Mouse (Mus musculus) CD4-positive naive resting alpha-beta T cell, adult 76 days (primary cell): Measurements from ENCODE around the gene Folr1. TPM values are rescaled to one million over a fixed set of nuclear protein-coding genes. Genes with fewer than 3 reads are reported as not detected.

Experiments
- total RNA-seq: library from RNA; stranded (reverse); gene quantifications from one replicate; pipeline ENCODE4 v1.2.4, GENCODE M21; 2023

The Folr1 gene
- not detected for total RNA-seq

GRCm38 (mm10) chr7:101870629-101871028, at the start of gene Folr1:
Folr1 (minus strand) TSS chr7:101870788.

GRCm38 (mm10) chr7:101906287-101906681, 35.7 kb upstream of the Folr1 start, which contains the start of gene Tomt:
Tomt (minus strand) TSS chr7:101906359.

GRCm38 (mm10) chr7:101905561-101906286, 35.1 kb upstream of the Folr1 start, which contains the start of gene Lamtor1:
Lamtor1 (plus strand) TSS chr7:101905904.

GRCm38 (mm10) chr7:101863415-101863814, 7.2 kb downstream of the Folr1 start, which contains the start of gene Anapc15:
Anapc15 (plus strand) TSS chr7:101863715.

GRCm38 (mm10) chr7:101857094-101857493, 13.5 kb downstream of the Folr1 start, which contains the start of gene Folr2:
Folr2 (minus strand) TSS chr7:101857194.

GRCm38 (mm10) chr7:101837606-101838471, 32.7 kb downstream of the Folr1 start, which contains the start of gene Inppl1:
Inppl1 (minus strand) TSS chr7:101838229.

GRCm38 (mm10) chr7:101817861-101818401, 52.7 kb downstream of the Folr1 start, which contains the start of gene Phox2a:
Phox2a (plus strand) TSS chr7:101818313.

Other genes with a start within 250 kb of the Folr1 start
- gene Clpb, start 207.2 kb downstream of the Folr1 start, total RNA-seq: 26.4 TPM
- not detected for gene Phox2a, start 52.5 kb downstream of the Folr1 start, total RNA-seq
- 25.3 TPM for gene Inppl1, start 32.6 kb downstream of the Folr1 start, total RNA-seq
- not detected for gene Folr2, start 13.6 kb downstream of the Folr1 start, total RNA-seq
- 59.0 TPM for gene Anapc15, start 7.1 kb downstream of the Folr1 start, total RNA-seq
- 56.0 TPM for gene Lamtor1, start 35.1 kb upstream of the Folr1 start, total RNA-seq
- gene Tomt, start 35.6 kb upstream of the Folr1 start, total RNA-seq: not detected
- 0.91 TPM for gene Lrrc51, start 63.1 kb upstream of the Folr1 start, total RNA-seq
- gene Numa1, start 63.3 kb upstream of the Folr1 start, total RNA-seq: 296 TPM
- 10.1 TPM for gene Il18bp, start 147.9 kb upstream of the Folr1 start, total RNA-seq
- gene Rnf121, start 194.7 kb upstream of the Folr1 start, total RNA-seq: 28.5 TPM
- gene Xndc1, start 194.7 kb upstream of the Folr1 start, total RNA-seq: 40.2 TPM
- 1.6 TPM for gene Xntrpc, start 194.9 kb upstream of the Folr1 start, total RNA-seq
- gene Trpc2, start 212.3 kb upstream of the Folr1 start, total RNA-seq: 5.0 TPM
- gene Art1, start 231.0 kb upstream of the Folr1 start, total RNA-seq: not detected
- 1.3 TPM for gene Art5, start 238.7 kb upstream of the Folr1 start, total RNA-seq
- not detected for gene Chrna10, start 246.0 kb upstream of the Folr1 start, total RNA-seq